ENCODE assay signal across 30 mouse cellular contexts in the genomic region with DNA sequence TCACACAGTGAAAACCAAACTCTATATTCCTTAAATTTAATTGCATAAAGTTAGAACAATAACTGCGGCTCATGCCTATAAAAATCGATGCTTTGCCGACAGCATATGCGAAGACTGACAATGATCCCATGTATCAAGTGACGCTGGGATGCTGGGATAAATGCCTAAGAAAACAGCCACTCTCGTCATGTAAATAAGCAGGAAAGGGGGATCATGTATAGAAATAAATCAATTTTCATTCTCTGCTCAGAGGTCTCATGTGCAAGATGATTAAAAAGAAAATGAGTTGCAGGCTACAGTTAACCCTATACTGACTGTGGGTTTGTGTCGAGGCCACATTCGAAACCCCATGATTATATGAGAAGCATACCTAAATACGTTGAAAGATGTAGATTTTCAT.
A peak's percentile ranks its signal among the peaks of the same experiment; 100 is the strongest.
DNase-seq lines count a peak whose midpoint lies in the region; ATAC-seq and TF ChIP-seq lines count a peak whose summit lies in the region.
"Had no signal": no experiment of that assay in that cellular context is flagged by ENCODE, and none has a peak within 500 bp of the region (broad histone marks: within the 10 kb centered on the region; RNA-seq: fewer than 3 reads in every experiment).

No protein-coding gene starts in this region.

- H3K4me3 ChIP-seq in embryonic facial prominence, embryonic 11.5 days (ENCODE audit: low read depth, low read length), result no peak overlapping the region
- no peak overlapping the region for H3K4me3 ChIP-seq in embryonic facial prominence, embryonic 10.5 days
- H3K4me3 ChIP-seq in kidney, postnatal 0 days (replicated peaks; ENCODE audit: low read depth, low read length), result no peak overlapping the region
- H3K4me3 ChIP-seq in hindbrain, embryonic 14.5 days (replicated peaks; ENCODE audit: low read length), result no peak overlapping the region
- H3K4me3 ChIP-seq in stomach, postnatal 0 days (ENCODE audit: low read depth, low read length), result no peak overlapping the region
- H3K4me3 ChIP-seq: forebrain, embryonic 10.5 days; heart, adult 2 months; heart, embryonic 15.5 days; left cerebral cortex, adult 2 months; limb, embryonic 15.5 days; liver, embryonic 15.5 days; lung, embryonic 15.5 days; megakaryocyte, embryonic 14.5 days; neural tube, embryonic 12.5 days; stomach, embryonic 15.5 days had no signal

- no peaks in the 10 kb centered on the region for H3K4me1 ChIP-seq in embryonic facial prominence, embryonic 11.5 days (ENCODE audit: control insufficient read depth, insufficient read depth, low read length)
- peaks cover 26% of the 10 kb centered on the region for H3K4me1 ChIP-seq in embryonic facial prominence, embryonic 10.5 days
- H3K4me1 ChIP-seq in kidney, postnatal 0 days (replicated peaks; ENCODE audit: insufficient read depth, low read length), result no peaks in the 10 kb centered on the region
- peaks cover 22% of the 10 kb centered on the region for H3K4me1 ChIP-seq in hindbrain, embryonic 14.5 days (replicated peaks; ENCODE audit: control insufficient read depth, insufficient read depth, low read length)
- no peaks in the 10 kb centered on the region for H3K4me1 ChIP-seq in stomach, postnatal 0 days (replicated peaks; ENCODE audit: control insufficient read depth, insufficient read depth)
- H3K4me1 ChIP-seq: heart, embryonic 15.5 days; liver, embryonic 15.5 days; lung, embryonic 15.5 days; megakaryocyte, embryonic 14.5 days; stomach, embryonic 15.5 days had no signal

- no peaks in the 10 kb centered on the region for H3K9me3 ChIP-seq in embryonic facial prominence, embryonic 11.5 days (replicated peaks; ENCODE audit: control insufficient read depth, low read length)
- H3K9me3 ChIP-seq in embryonic facial prominence, embryonic 10.5 days, result no peaks in the 10 kb centered on the region
- H3K9me3 ChIP-seq in kidney, postnatal 0 days (replicated peaks; ENCODE audit: low read length), result no peaks in the 10 kb centered on the region
- no peaks in the 10 kb centered on the region for H3K9me3 ChIP-seq in hindbrain, embryonic 14.5 days (ENCODE audit: control insufficient read depth, low read length)
- no peaks in the 10 kb centered on the region for H3K9me3 ChIP-seq in stomach, postnatal 0 days (ENCODE audit: control insufficient read depth, low read length)
- H3K9me3 ChIP-seq: forebrain, embryonic 10.5 days; heart, embryonic 15.5 days; limb, embryonic 15.5 days; liver, embryonic 15.5 days; lung, embryonic 15.5 days; neural tube, embryonic 12.5 days; stomach, embryonic 15.5 days had no signal

- TF ChIP-seq EP300 in stomach, postnatal 0 days (optimal IDR thresholded peaks at IDR 0.05), result no peak

- ATAC-seq in embryonic facial prominence, embryonic 11.5 days (replicated peaks; ENCODE audit: insufficient number of reproducible peaks, low FRiP score, low TSS enrichment, low read depth), result no peak
- no peak for ATAC-seq in kidney, postnatal 0 days (replicated peaks; ENCODE audit: low FRiP score, low read depth)
- ATAC-seq in hindbrain, embryonic 14.5 days (ENCODE audit: low FRiP score), result no peak
- no peak for ATAC-seq in stomach, postnatal 0 days (ENCODE audit: low FRiP score, low TSS enrichment)
- ATAC-seq: activated CD4-positive, CD25-positive, alpha-beta regulatory T cell, adult 4 months had no signal

- no peaks in the 10 kb centered on the region for H3K36me3 ChIP-seq in embryonic facial prominence, embryonic 11.5 days (replicated peaks; ENCODE audit: control insufficient read depth, insufficient read depth, low read depth, low read length)
- no peaks in the 10 kb centered on the region for H3K36me3 ChIP-seq in embryonic facial prominence, embryonic 10.5 days (replicated peaks)
- H3K36me3 ChIP-seq in kidney, postnatal 0 days (ENCODE audit: insufficient read depth, low read length), result no peaks in the 10 kb centered on the region
- no peaks in the 10 kb centered on the region for H3K36me3 ChIP-seq in hindbrain, embryonic 14.5 days (replicated peaks; ENCODE audit: control insufficient read depth, insufficient read depth)
- H3K36me3 ChIP-seq in stomach, postnatal 0 days (ENCODE audit: control insufficient read depth, insufficient read depth, low read length), result no peaks in the 10 kb centered on the region
- H3K36me3 ChIP-seq: forebrain, embryonic 10.5 days; heart, embryonic 15.5 days; limb, embryonic 15.5 days; liver, embryonic 15.5 days; lung, embryonic 15.5 days; neural tube, embryonic 12.5 days; stomach, embryonic 15.5 days had no signal

- 53% methylated on average over 9 of the region's 9 CpGs for WGBS in embryonic facial prominence, embryonic 11.5 days
- WGBS in embryonic facial prominence, embryonic 10.5 days, result 72% methylated on average over 9 of the region's 9 CpGs
- WGBS in kidney, postnatal 0 days, result 31% methylated on average over 9 of the region's 9 CpGs
- 42% methylated on average over 9 of the region's 9 CpGs for WGBS in hindbrain, embryonic 14.5 days
- WGBS in stomach, postnatal 0 days, result 71% methylated on average over 9 of the region's 9 CpGs

- H3K27me3 ChIP-seq in embryonic facial prominence, embryonic 11.5 days (ENCODE audit: control insufficient read depth, insufficient read depth, low read length), result no peaks in the 10 kb centered on the region
- H3K27me3 ChIP-seq in embryonic facial prominence, embryonic 10.5 days (replicated peaks; ENCODE audit: low read depth, poor library complexity, severe bottlenecking), result no peaks in the 10 kb centered on the region
- no peaks in the 10 kb centered on the region for H3K27me3 ChIP-seq in kidney, postnatal 0 days (ENCODE audit: insufficient read depth, low read length)
- H3K27me3 ChIP-seq in hindbrain, embryonic 14.5 days (ENCODE audit: control insufficient read depth, insufficient read depth, low read length), result no peaks in the 10 kb centered on the region
- no peaks in the 10 kb centered on the region for H3K27me3 ChIP-seq in stomach, postnatal 0 days (ENCODE audit: control insufficient read depth, insufficient read depth, low read length)
- H3K27me3 ChIP-seq: heart, embryonic 15.5 days; limb, embryonic 15.5 days; liver, embryonic 15.5 days; lung, embryonic 15.5 days; megakaryocyte, embryonic 14.5 days; neural tube, embryonic 12.5 days; stomach, embryonic 15.5 days had no signal

- H3K27ac ChIP-seq in embryonic facial prominence, embryonic 11.5 days (replicated peaks; ENCODE audit: low read depth, low read length), result no peak overlapping the region
- no peak overlapping the region for H3K27ac ChIP-seq in embryonic facial prominence, embryonic 10.5 days (replicated peaks)
- no peak overlapping the region for H3K27ac ChIP-seq in kidney, postnatal 0 days
- H3K27ac ChIP-seq in hindbrain, embryonic 14.5 days, result peak overlapping the region; percentile 59
- no peak overlapping the region for H3K27ac ChIP-seq in stomach, postnatal 0 days (replicated peaks)
- H3K27ac ChIP-seq: forebrain, embryonic 10.5 days; heart, adult 2 months; heart, embryonic 15.5 days; left cerebral cortex, adult 2 months; limb, embryonic 15.5 days; liver, embryonic 15.5 days; lung, embryonic 15.5 days; neural tube, embryonic 12.5 days; stomach, embryonic 15.5 days had no signal

- H3K4me2 ChIP-seq in embryonic facial prominence, embryonic 11.5 days (ENCODE audit: low read depth, low read length), result no peak overlapping the region
- no peak overlapping the region for H3K4me2 ChIP-seq in kidney, postnatal 0 days (ENCODE audit: low read length)
- no peak overlapping the region for H3K4me2 ChIP-seq in hindbrain, embryonic 14.5 days (replicated peaks)
- H3K4me2 ChIP-seq in stomach, postnatal 0 days (replicated peaks; ENCODE audit: low read depth), result no peak overlapping the region
- H3K4me2 ChIP-seq: heart, embryonic 15.5 days; limb, embryonic 15.5 days; liver, embryonic 15.5 days; lung, embryonic 15.5 days; neural tube, embryonic 12.5 days; stomach, embryonic 15.5 days had no signal

- DNase-seq in embryonic facial prominence, embryonic 11.5 days (ENCODE audit: low spot score), result peak; percentile 29
- DNase-seq in embryonic facial prominence, embryonic 10.5 days (ENCODE audit: low spot score), result no peak
- peak; percentile 81 for DNase-seq in kidney, postnatal 0 days (ENCODE audit: low spot score)
- DNase-seq in kidney, adult 18-20 months, result no peak
- peak; percentile 50 for DNase-seq in brain, embryonic 14.5 days (ENCODE audit: low read depth)
- DNase-seq in hindbrain, embryonic 14.5 days (ENCODE audit: low spot score), result no peak
- no peak for DNase-seq in spleen, adult 12 weeks (ENCODE audit: low spot score)
- no peak for DNase-seq in stomach, postnatal 0 days (ENCODE audit: low spot score)
- DNase-seq: adrenal gland, postnatal 10 days; cerebellum, adult 2 months; cerebellum, postnatal 25 days; gastrocnemius, postnatal 36 days; heart, adult 2 months; heart, postnatal 36 days; layer of hippocampus, adult 9-11 months; left cerebral cortex, postnatal 4 days; lung, postnatal 36 days; retina, postnatal 1 day; thymus, adult 18-20 months; thymus, postnatal 36 days had no signal

- TF ChIP-seq POLR2A in brain, embryonic 14.5 days (IDR thresholded peaks at IDR 0.05; ENCODE audit: borderline replicate concordance, extremely low read depth, insufficient read depth, insufficient read length, poor library complexity, severe bottlenecking), result no peak

- TF ChIP-seq CTCF in kidney, postnatal 0 days (IDR thresholded peaks at IDR 0.05; ENCODE audit: low read depth), result no peak
- no peak for TF ChIP-seq CTCF in brain, embryonic 14.5 days (IDR thresholded peaks at IDR 0.05; ENCODE audit: borderline replicate concordance, extremely low read depth, insufficient read depth, insufficient read length)
- TF ChIP-seq CTCF in stomach, postnatal 0 days (IDR thresholded peaks at IDR 0.05; ENCODE audit: low read depth), result no peak

- no peak overlapping the region for H3K9ac ChIP-seq in embryonic facial prominence, embryonic 11.5 days (replicated peaks; ENCODE audit: low read length)
- H3K9ac ChIP-seq in kidney, postnatal 0 days (ENCODE audit: low read depth, low read length), result no peak overlapping the region
- 0 out of 2 replicates have a peak overlapping the region, but pooled peaks have one; percentile 10 for H3K9ac ChIP-seq in hindbrain, embryonic 14.5 days
- no peak overlapping the region for H3K9ac ChIP-seq in stomach, postnatal 0 days (ENCODE audit: low read length)
- H3K9ac ChIP-seq: heart, embryonic 15.5 days; limb, embryonic 15.5 days; liver, embryonic 15.5 days; lung, embryonic 15.5 days; neural tube, embryonic 12.5 days; stomach, embryonic 15.5 days had no signal

Comparison
In these comparisons a context has a peak if more than half of its experiments do, and no peak if none do; other contexts are left out.
1. DNase-seq: peak in embryonic facial prominence, embryonic 11.5 days (single experiment), kidney, postnatal 0 days (single experiment) and brain, embryonic 14.5 days (single experiment); none in embryonic facial prominence, embryonic 10.5 days (single experiment), kidney, adult 18-20 months (single experiment), hindbrain, embryonic 14.5 days (single experiment), spleen, adult 12 weeks (single experiment) and stomach, postnatal 0 days (single experiment).